Mouse (Mus musculus) forebrain, embryonic 14.5 days (tissue): ENCODE measurements around the gene Spaca4. TPM values are rescaled to one million over a fixed set of nuclear protein-coding genes. Genes with fewer than 3 reads are reported as not detected.
A peak's percentile ranks its signal among the peaks of the same experiment; 100 is the strongest.

Experiments used
- ATAC-seq: fragments of 200-750 bp; cut with Nextera tagmentation; 2 replicates; pipeline ENCODE4 v1.8.0; 2017; ENCODE audit warnings: mild to moderate bottlenecking, moderate library complexity
- DNase-seq: peaks from one replicate; pipeline ENCODE4 v3.0.0-alpha.2; 2015; ENCODE audit warnings: low spot score
- H3K27ac ChIP-seq: fragments of 300-500 bp; sonication (generic); 2 replicates; pipeline ENCODE4 v1.5.1; 2014; ENCODE audit warnings: low read depth, mild to moderate bottlenecking, control low read depth, low read length, moderate library complexity
- H3K27me3 ChIP-seq: fragments of 300-500 bp; sonication (generic); replicated peaks from 2 replicates; pipeline ENCODE4 v1.6.1; 2014; ENCODE audit warnings: low read length, control low read depth, mixed read lengths; ENCODE audit not compliant: control insufficient read depth, insufficient read depth
- H3K36me3 ChIP-seq: fragments of 300-500 bp; sonication (generic); 2 replicates; pipeline ENCODE4 v1.6.1; 2014; ENCODE audit warnings: low read length, control low read depth; ENCODE audit not compliant: control insufficient read depth, insufficient read depth
- H3K4me1 ChIP-seq: fragments of 300-500 bp; sonication (generic); 2 replicates; pipeline ENCODE4 v1.6.1; 2014; ENCODE audit warnings: antibody characterized with exemption, low read length, control low read depth; ENCODE audit not compliant: control insufficient read depth, insufficient read depth
- H3K4me2 ChIP-seq: fragments of 300-500 bp; sonication (generic); 2 replicates; pipeline ENCODE4 v1.6.1; 2014; ENCODE audit warnings: mild to moderate bottlenecking, control low read depth, low read length
- H3K4me3 ChIP-seq: fragments of 300-500 bp; sonication (generic); 2 replicates; pipeline ENCODE4 v1.5.1; 2014; ENCODE audit warnings: low read depth, low read length, control low read depth
- H3K9ac ChIP-seq: fragments of 300-500 bp; sonication (generic); 2 replicates; pipeline ENCODE4 v1.6.1; 2014; ENCODE audit warnings: mild to moderate bottlenecking, low read length, control low read depth, moderate library complexity
- H3K9me3 ChIP-seq: fragments of 300-500 bp; sonication (generic); replicated peaks from 2 replicates; pipeline ENCODE4 v1.6.1; 2016; ENCODE audit warnings: low read length, control low read depth, mixed read lengths; ENCODE audit not compliant: control insufficient read depth
- WGBS: fragments of 180-500 bp; shearing (Covaris S2); extraction: QIAGEN DNeasy Blood & Tissue Kit; methylation state at CpG from one replicate; pipeline ENCODE4 v1.1.7; 2014; 5-methylcytosine and 5-hydroxymethylcytosine counted together
- polyA plus RNA-seq: library from polyadenylated mRNA; unstranded; fragments of >200 nt; fragmentation: Nextera tagmentation; extraction: Ambion mirVana; gene quantifications from 2 replicates; pipeline ENCODE4 v1.2.1, GENCODE M21; 2014

Gene Spaca4
- polyA plus RNA-seq, 1 experiment from 2014 or later, result not detected

DNA sequence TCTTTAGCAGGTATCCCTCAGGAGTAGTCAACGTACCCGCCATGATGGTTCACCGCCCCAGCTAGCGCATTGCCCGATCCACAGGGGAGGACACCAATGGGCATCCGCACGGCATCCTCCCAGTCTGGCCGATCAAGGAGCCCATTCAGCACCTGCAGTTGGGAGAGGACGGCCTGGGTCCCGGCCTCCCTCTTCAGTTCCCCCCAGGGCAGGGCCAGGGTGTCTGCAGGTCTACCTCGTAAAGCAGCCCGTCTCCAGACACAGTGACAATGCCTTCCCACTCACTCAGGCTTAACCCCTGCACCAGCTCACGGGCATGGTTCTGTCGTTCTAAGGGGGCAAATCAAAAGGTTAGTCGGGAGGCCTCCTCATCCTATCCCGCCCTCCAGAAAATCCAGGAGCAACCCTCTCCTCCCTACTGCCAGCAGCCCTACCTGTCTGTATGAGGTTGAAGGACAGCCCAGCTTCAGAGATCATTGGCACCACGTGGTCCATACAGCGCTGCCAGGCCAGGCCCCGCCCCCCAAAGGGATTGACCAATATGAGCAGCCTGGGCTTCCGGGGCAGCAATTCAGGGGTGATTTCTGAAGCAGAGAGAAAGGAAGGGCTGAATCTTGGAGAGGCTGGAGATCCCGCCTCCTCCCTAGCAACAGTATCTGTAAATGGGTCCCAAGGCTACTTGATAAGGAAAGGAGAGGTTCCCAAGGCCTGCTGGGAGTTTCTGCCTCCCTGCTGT, 13.4 kb downstream of the Spaca4 start:
- Histone ChIP-seq H3K9ac (no peak overlapping the region), H3K4me1 (peaks cover 44% of the 10 kb centered on the region), H3K27me3 (no peaks in the 10 kb centered on the region), H3K4me2 (no peak overlapping the region), H3K27ac (no peak overlapping the region), H3K36me3 (peaks cover 42% of the 10 kb centered on the region), H3K4me3 (no peak overlapping the region), H3K9me3 (no peaks in the 10 kb centered on the region)
- no peak for DNase-seq
- ATAC-seq, result no peak
- WGBS, result 90% methylated on average over 21 of the region's 21 CpGs

DNA sequence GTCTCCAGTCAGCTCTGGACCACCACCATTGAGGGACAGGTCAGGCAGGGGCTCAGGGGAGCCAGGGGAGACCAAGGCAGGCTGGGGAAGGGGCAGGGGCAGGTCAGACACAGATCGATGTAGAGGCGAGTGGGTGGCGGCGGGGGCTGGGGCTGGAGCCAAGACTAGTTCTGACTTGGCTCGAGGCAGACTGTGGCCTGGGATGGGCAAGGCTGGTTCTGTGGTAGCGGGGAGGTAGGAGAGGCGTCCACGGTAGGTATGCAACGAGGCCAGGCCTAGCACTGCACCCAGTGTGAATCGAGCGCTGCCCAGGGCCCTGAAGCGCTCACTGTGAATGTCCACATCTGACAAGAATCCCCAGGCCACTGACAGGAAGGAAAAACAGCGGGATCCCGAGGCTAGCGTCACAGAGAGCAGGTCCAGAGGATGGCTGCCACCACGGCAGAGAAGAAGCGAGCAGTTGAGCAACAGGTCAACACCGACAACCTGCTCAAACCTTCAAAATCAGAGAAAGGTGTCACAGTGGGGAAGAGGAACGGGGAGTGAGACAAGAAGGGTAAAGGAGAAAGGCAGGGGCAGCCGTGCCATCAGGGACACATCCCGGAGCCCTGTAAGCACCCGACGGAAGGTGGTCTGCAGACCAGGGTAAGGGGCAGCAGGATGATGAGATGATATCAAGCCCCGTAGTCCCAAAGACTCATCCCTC, 14.1 kb downstream of the Spaca4 start:
- H3K36me3 ChIP-seq, result peaks cover 42% of the 10 kb centered on the region
- no peak overlapping the region for H3K27ac ChIP-seq
- H3K9ac ChIP-seq, result no peak overlapping the region
- peaks cover 43% of the 10 kb centered on the region for H3K4me1 ChIP-seq
- no peak overlapping the region for H3K4me2 ChIP-seq
- H3K4me3 ChIP-seq, result no peak overlapping the region
- H3K9me3 ChIP-seq, result no peaks in the 10 kb centered on the region
- WGBS, result 93% methylated on average over 24 of the region's 24 CpGs
- DNase-seq (no peak), ATAC-seq (no peak)
- H3K27me3 ChIP-seq, result no peaks in the 10 kb centered on the region

- H3K9me3 ChIP-seq, result no peaks in the 10 kb centered on the region
- H3K4me3 ChIP-seq, result no peak overlapping the region
- H3K36me3 ChIP-seq, result peaks cover 42% of the 10 kb centered on the region
- no peak overlapping the region for H3K9ac ChIP-seq
- H3K27ac ChIP-seq, result 0 out of 2 replicates have a peak overlapping the region, but pooled peaks have one; percentile 75
- H3K4me1 ChIP-seq, result peaks cover 43% of the 10 kb centered on the region
- no peak for ATAC-seq
- no peak for DNase-seq
- no peaks in the 10 kb centered on the region for H3K27me3 ChIP-seq
- no peak overlapping the region for H3K4me2 ChIP-seq
- WGBS, result 95% methylated on average over 20 of the region's 20 CpGs
Measured at GRCm38 (mm10) chr7:45710477-45711191, 15.0 kb downstream of the Spaca4 start.

- H3K36me3 ChIP-seq, result peaks cover 42% of the 10 kb centered on the region
- H3K4me2 ChIP-seq, result peak overlapping the region; percentile 12; the same call in 1 of the 2 replicates
- H3K9ac ChIP-seq, result 0 out of 2 replicates have a peak overlapping the region, but pooled peaks have one; percentile 5
- no peaks in the 10 kb centered on the region for H3K9me3 ChIP-seq
- H3K27ac ChIP-seq, result peak overlapping the region; percentile 75
- no peak for ATAC-seq
- DNase-seq, result no peak
- 80% methylated on average over 14 of the region's 14 CpGs for whole genome bisulfite sequencing
- no peak overlapping the region for H3K4me3 ChIP-seq
- no peaks in the 10 kb centered on the region for H3K27me3 ChIP-seq
- peaks cover 47% of the 10 kb centered on the region for H3K4me1 ChIP-seq
Measured at GRCm38 (mm10) chr7:45709677-45710355, 15.8 kb downstream of the Spaca4 start.

DNA sequence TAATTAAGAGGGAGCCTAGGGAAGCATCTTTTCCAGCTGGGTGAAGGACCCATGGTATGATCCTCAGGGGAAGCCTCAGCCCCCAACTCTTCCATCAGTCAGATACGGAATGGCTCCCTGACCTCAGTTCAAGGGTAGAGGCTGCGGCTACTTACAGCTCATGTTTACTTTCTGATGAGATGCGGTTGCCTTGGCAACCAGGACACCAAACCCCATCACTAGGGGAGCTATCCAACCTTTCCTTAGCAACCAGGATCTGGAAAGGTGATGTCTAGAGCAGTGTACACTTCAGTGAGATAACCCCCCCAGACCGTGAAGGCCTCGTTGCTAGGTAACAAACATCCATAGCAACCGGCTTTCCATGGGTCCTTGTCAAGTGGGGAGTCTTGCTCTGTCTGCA, 16.6 kb downstream of the Spaca4 start:
- Histone ChIP-seq H3K4me2 (no peak overlapping the region; the same call in 1 of the 2 replicates), H3K27ac (peak overlapping the region; percentile 75; the same call in 1 of the 2 replicates), H3K9ac (peak overlapping the region; percentile 5; the same call in 1 of the 2 replicates), H3K9me3 (no peaks in the 10 kb centered on the region), H3K27me3 (no peaks in the 10 kb centered on the region), H3K36me3 (peaks cover 42% of the 10 kb centered on the region), H3K4me1 (peaks cover 42% of the 10 kb centered on the region), H3K4me3 (no peak overlapping the region)
- 38% methylated on average over 6 of the region's 6 CpGs for WGBS
- DNase-seq (peak; percentile 75), ATAC-seq (no peak)

GRCm38 (mm10) chr7:45708221-45708761, 17.3 kb downstream of the Spaca4 start:
- WGBS, result 64% methylated on average over 13 of the region's 13 CpGs
- no peak for ATAC-seq
- Histone ChIP-seq H3K36me3 (peaks cover 38% of the 10 kb centered on the region), H3K9ac (no peak overlapping the region), H3K4me2 (peak overlapping the region; percentile 98), H3K27me3 (no peaks in the 10 kb centered on the region), H3K4me1 (peaks cover 42% of the 10 kb centered on the region), H3K4me3 (no peak overlapping the region), H3K27ac (peak overlapping the region; percentile 50), H3K9me3 (no peaks in the 10 kb centered on the region)
- DNase-seq, result no peak

DNA sequence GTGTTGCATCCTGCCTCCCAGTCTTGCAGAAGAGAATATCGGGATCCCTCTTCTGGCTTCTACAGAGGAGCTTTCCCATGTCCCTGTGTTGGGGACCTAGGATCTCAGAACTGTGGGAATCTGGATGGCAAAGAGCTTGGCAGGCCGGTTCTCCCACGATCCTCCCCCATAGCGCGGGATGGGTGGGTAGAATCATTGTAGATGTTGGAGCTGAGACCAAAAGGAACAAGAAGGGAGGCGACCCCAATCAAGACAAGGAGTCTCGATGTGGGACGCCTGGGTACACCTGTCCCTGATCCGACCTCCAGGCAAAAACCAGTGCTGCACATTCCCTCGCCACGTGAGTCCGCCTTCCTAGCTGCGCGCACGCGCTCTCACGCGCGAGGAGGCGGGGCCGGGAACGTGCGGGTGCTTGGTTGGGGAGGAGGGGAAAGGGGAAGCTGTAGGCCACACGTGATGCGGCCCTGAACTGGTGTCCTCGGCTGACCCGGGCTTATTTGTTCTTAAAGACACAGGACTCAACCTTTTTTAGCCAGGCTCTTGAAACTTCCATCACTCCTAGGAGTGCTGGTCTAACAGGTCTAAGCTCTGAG, 18.1 kb downstream of the Spaca4 start:
- ATAC-seq, result peak; percentile 4; the same call in 1 of the 2 replicates
- H3K27me3 ChIP-seq, result no peaks in the 10 kb centered on the region

More for the DNA sequence above, 18.1 kb downstream of the Spaca4 start:
- Histone ChIP-seq H3K9ac (peak overlapping the region; percentile 75; the same call in 1 of the 2 replicates), H3K4me2 (peak overlapping the region; percentile 98), H3K36me3 (peaks cover 30% of the 10 kb centered on the region), H3K4me1 (peaks cover 42% of the 10 kb centered on the region), H3K27ac (peak overlapping the region; percentile 63; the same call in 1 of the 2 replicates), H3K9me3 (no peaks in the 10 kb centered on the region), H3K4me3 (peak overlapping the region; percentile 52)
- peak; percentile 87 for DNase-seq
- under 1% methylated on average over 27 of the region's 27 CpGs for WGBS
